Mouse (Mus musculus) small intestine, adult 2 months (tissue): Measurements from ENCODE around the gene Hras. TPM values are rescaled to one million over a fixed set of nuclear protein-coding genes. Genes with fewer than 3 reads are reported as not detected.
A peak's percentile ranks its signal among the peaks of the same experiment; 100 is the strongest.

Experiments
- H3K27ac ChIP-seq: fragments of 200-500 bp; 2 replicates; pipeline ENCODE4 v1.5.1; 2012; ENCODE audit warnings: low read depth, low read length, control low read depth, inconsistent platforms; ENCODE audit not compliant: insufficient read depth
- H3K27me3 ChIP-seq: fragments of 200-500 bp; 2 replicates; pipeline ENCODE4 v1.6.1; 2012; ENCODE audit warnings: mild to moderate bottlenecking, moderate library complexity, low read length, inconsistent platforms; ENCODE audit not compliant: control insufficient read depth, insufficient read depth
- H3K36me3 ChIP-seq: fragments of 200-500 bp; 2 replicates; pipeline ENCODE4 v1.6.1; 2012; ENCODE audit warnings: mild to moderate bottlenecking, low read length, control low read depth, inconsistent platforms; ENCODE audit not compliant: control insufficient read depth, insufficient read depth
- H3K4me1 ChIP-seq: fragments of 200-500 bp; 2 replicates; pipeline ENCODE4 v1.6.1; 2012; ENCODE audit warnings: low read length, inconsistent platforms, mixed read lengths; ENCODE audit not compliant: control insufficient read depth, insufficient read depth, insufficient read length
- H3K4me3 ChIP-seq: fragments of 200-500 bp; 2 replicates; pipeline ENCODE4 v1.5.1; 2012; ENCODE audit warnings: low read depth, mild to moderate bottlenecking, control low read depth, inconsistent platforms, low read length, moderate library complexity
- CTCF ChIP-seq: fragments of 200-500 bp; IDR thresholded peaks from 2 replicates; pipeline ENCODE4 v1.5.1; 2012; ENCODE audit warnings: low read depth, mild to moderate bottlenecking, control low read depth, inconsistent platforms, low read length, moderate library complexity, mixed read lengths; ENCODE audit not compliant: insufficient replicate concordance, insufficient read length; ENCODE audit errors: extremely low read depth
- POLR2A ChIP-seq: fragments of 200-500 bp; IDR thresholded peaks from 2 replicates; pipeline ENCODE4 v1.6.1; 2012; ENCODE audit warnings: low read depth, mild to moderate bottlenecking, control low read depth, inconsistent platforms, low read length, moderate library complexity
- whole genome bisulfite sequencing: fragments of 180-500 bp; shearing (Covaris S2); methylation state at CpG from one replicate; pipeline ENCODE4 v1.1.7; 2018; 5-methylcytosine and 5-hydroxymethylcytosine counted together
- polyA plus RNA-seq: library from polyadenylated mRNA; depleted of rRNA; stranded (reverse); fragments of >200 nt; gene quantifications from 2 replicates; pipeline ENCODE4 v1.2.3, GENCODE M21; 2012

Gene Hras
- polyA plus RNA-seq, 1 experiment: 67.1 TPM

DNA sequence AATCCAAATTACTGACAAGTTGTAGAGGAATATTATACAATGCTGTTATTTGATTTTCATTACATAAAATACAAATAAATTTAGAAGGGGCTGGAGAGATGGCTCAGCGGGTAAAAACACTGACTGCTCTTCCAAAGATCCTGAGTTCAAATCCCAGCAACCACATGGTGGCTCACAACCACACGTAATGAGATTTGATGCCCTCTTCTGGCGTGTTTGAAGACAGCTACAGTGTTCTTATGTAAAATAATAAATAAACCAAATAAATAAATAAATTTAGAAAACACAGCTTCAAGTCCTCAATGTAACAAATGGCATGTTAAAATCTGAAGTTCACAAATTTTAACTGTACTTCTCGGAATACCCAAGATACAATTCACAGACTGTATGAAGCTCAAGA, 18.7 kb downstream of the Hras start:
- TF ChIP-seq POLR2A (no peak), CTCF (no peak)

GRCm38 (mm10) chr7:141173323-141173850, 20.4 kb downstream of the Hras start:
- peaks cover 14% of the 10 kb centered on the region; the same call in 1 of the 2 replicates for H3K4me1 ChIP-seq
- WGBS: 59% methylated on average over 5 of the region's 5 CpGs
- peak overlapping the region; percentile 93 for H3K27ac ChIP-seq
- H3K36me3 ChIP-seq: no peaks in the 10 kb centered on the region
- no peak overlapping the region for H3K4me3 ChIP-seq
- TF ChIP-seq CTCF (no peak), POLR2A (no peak)
- H3K27me3 ChIP-seq: no peaks in the 10 kb centered on the region

More for the DNA sequence above, 18.7 kb downstream of the Hras start:
- no peaks in the 10 kb centered on the region for H3K36me3 ChIP-seq
- H3K4me3 ChIP-seq: no peak overlapping the region
- H3K27me3 ChIP-seq: no peaks in the 10 kb centered on the region
- peaks cover 11% of the 10 kb centered on the region; the same call in 1 of the 2 replicates for H3K4me1 ChIP-seq
- WGBS: 83% methylated on average over 4 of the region's 4 CpGs
- no peak overlapping the region for H3K27ac ChIP-seq

DNA sequence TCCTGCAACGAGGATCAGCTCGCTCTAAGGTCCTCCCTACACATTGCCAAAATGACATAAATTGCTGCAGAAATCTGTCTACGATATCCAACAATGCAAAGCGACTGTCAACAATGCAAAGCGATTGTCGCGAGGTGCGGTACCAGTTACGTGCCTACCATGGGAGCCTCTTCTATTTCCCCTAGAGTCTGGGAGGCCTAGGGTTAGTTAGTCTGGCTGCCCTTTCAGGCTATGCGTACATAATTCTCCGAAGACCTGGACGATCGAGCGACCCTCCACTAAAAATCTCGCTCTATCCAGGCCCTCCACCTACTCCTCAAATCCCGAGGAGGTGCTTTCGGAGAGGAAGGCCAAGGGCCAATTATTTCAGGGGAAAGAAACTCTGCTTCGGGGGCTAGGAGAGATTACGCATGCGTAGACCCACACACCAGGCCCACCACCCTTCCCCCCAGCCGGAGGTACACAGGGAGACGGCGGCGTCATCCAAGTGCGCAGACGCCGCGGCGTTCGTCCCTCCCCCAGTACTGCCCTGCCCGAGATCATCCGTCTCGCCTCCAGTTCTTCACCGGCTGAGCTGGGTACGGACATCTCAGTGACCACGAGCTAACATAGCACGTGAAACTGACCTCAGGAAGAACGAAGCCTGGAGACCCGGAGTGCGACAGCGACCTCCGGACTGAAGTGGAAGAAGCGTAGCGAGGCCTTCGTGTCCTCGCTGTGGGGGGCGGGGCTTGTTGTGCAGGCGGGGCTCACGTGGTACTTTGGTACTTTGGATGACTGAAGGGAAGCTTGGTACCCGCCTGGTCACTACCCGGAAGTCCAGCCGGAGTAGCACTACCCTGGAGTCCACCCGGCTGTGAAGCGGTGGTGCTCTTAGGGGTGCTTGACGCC, 21.4 kb downstream of the Hras start, which contains the start of gene Rnh1:
Rnh1 (minus strand) TSS at position 742 of the 891 bp plus-strand sequence.
- peak; percentile 87 for TF ChIP-seq POLR2A
- no peak for TF ChIP-seq CTCF
- WGBS: 1% methylated on average over 55 of the region's 55 CpGs
- Histone ChIP-seq H3K4me3 (peak within 1 kb of the TSS; percentile 72), H3K36me3 (no peaks in the 10 kb centered on the region), H3K27ac (peak within 1 kb of the TSS; percentile 93), H3K4me1 (peaks cover 23% of the 10 kb centered on the region; the same call in 1 of the 2 replicates), H3K27me3 (no peaks in the 10 kb centered on the region)

DNA sequence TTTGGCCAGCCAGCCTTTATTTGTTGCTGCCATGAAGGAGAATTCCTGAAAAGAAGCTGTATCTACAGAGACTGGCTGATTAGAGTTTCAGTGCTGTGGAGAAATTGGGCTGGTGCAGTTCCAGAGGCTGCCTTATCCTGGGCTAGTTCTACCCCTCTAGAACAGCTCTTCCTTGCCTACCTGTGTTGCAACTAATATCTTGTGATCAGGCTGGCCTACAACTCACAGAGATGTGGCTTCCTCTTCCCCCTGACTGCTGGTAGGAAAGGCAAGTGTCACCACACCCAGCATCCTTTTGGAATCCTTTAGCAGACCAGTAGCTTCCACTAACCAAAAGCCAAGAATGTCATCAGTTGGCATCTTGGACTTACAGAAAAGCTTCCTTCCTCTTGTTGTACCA, 23.9 kb downstream of the Hras start:
- TF ChIP-seq POLR2A: no peak
- no peak for TF ChIP-seq CTCF
- Histone ChIP-seq H3K4me3 (no peak overlapping the region), H3K36me3 (peaks cover 12% of the 10 kb centered on the region; the same call in 1 of the 2 replicates), H3K27me3 (no peaks in the 10 kb centered on the region), H3K4me1 (peaks cover 26% of the 10 kb centered on the region; the same call in 1 of the 2 replicates), H3K27ac (peak overlapping the region; percentile 38; the same call in 1 of the 2 replicates)

DNA sequence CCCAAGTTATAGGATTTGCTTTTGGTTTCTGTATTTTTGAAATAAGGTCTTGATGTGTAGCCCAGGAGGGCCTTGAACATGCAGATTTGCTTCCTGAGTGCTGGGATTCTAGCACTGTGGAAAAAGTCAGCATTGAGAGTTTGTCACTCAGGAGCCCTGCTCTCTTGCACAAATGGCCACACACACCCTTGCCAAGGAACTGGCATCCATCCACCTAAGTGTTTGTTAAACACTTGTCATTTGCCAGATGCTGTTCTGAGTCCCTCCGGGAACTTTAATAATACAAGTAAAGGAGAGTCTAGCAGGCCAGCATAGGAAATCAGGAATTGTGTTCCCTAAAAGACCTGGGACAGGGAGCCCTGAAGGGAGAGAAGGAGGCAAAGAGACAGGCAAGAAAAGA, 24.5 kb downstream of the Hras start:
- peak overlapping the region; percentile 79 for H3K27ac ChIP-seq

DNA sequence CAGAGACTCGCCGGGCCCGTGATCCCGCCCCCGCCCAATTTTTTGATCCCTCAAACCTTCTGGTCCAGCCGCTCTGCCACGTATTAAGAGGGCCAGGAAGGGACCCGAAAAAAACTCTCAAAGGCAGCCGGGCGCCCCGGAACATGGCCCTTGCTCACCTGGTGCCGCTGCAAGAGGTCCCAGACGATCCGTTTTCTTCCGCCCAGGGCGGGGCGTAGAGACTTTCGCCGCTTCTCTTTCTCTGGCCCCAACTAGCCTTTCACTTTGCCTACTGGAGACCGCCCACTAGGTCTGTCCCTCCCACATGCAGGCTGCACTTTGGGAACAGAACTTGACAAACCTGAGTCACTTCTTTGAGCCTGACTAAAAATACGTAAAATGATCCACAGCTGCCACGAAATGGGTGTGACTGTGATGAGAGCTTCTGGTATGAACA, 25.3 kb downstream of the Hras start:
- H3K27ac ChIP-seq: peak overlapping the region; percentile 79
- WGBS: under 1% methylated on average over 22 of the region's 22 CpGs

More for the DNA sequence above, 24.5 kb downstream of the Hras start:
- Histone ChIP-seq H3K36me3 (peaks cover 14% of the 10 kb centered on the region), H3K4me1 (peaks cover 26% of the 10 kb centered on the region; the same call in 1 of the 2 replicates), H3K4me3 (no peak overlapping the region), H3K27me3 (no peaks in the 10 kb centered on the region)
- 19% methylated on average over 1 of the region's 1 CpGs for WGBS
- TF ChIP-seq CTCF: no peak
- TF ChIP-seq POLR2A: no peak

More for the DNA sequence above, 25.3 kb downstream of the Hras start:
- H3K36me3 ChIP-seq: peaks cover 21% of the 10 kb centered on the region
- no peaks in the 10 kb centered on the region for H3K27me3 ChIP-seq
- H3K4me1 ChIP-seq: peaks cover 26% of the 10 kb centered on the region; the same call in 1 of the 2 replicates
- peak overlapping the region; percentile 66 for H3K4me3 ChIP-seq
- TF ChIP-seq CTCF (no peak), POLR2A (peak; percentile 34; the same call in 1 of the 2 replicates)
